Mouse (Mus musculus): ENCODE data around the gene Gbp5. TPM values are rescaled to one million over a fixed set of nuclear protein-coding genes. Genes with fewer than 3 reads are reported as not detected.
"Not testable (repeated sequence)": the region's sequence is repeated elsewhere in the genome, so short reads cannot be mapped to it uniquely, and the experiment has no call there.

The Gbp5 gene
- polyA plus RNA-seq, 1 experiment from 2014 or later: 0.08 TPM

DNA sequence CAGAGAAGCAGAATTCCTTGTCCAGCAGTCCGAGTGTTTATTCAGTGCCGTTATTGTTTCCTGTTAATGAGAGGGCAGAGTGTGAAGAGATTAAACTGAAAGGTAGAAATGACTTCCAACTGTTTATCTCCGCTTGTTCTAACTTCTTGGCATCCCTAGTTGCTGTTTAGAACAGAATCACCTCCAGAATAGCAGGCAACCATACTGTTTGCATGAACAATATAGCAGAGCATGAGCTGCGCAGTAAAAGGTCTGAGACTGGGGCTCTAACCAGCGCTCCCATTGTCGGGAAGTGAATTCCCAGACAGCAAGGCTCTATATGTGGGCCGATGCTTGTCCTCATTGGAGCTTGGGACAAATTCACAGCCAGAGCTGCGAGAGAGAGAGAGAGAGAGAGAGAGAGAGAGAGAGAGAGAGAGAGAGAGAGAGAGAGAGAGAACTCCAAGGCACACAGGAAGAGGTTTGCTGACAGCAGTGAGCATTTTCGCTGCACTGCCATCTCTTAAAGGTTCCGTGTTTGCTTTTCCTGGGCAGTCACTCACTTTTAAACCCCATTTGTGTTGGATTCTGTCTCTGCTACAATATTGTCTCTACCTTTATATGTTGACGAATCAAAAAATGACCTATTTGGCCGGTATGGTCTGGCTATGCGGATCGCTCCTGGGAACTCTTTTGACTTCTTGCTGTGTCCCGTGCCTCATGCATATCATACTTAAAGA is 3.5 kb downstream of the Gbp5 start:
- WGBS: 69% methylated on average over 15 of the region's 15 CpGs
- H3K9ac ChIP-seq: no peak overlapping the region
- peaks cover 6% of the 10 kb centered on the region; the same call in 1 of the 2 replicates for H3K4me1 ChIP-seq
- no peak for ATAC-seq (ENCODE audit: insufficient number of reproducible peaks, insufficient read depth, low FRiP score, low TSS enrichment)
- H3K27ac ChIP-seq: no peak overlapping the region
- H3K9me3 ChIP-seq: no peaks in the 10 kb centered on the region
- H3K4me2 ChIP-seq (replicated peaks): no peak overlapping the region
- no peaks in the 10 kb centered on the region for H3K36me3 ChIP-seq
- no peak overlapping the region for H3K4me3 ChIP-seq
- no peaks in the 10 kb centered on the region for H3K27me3 ChIP-seq

DNA sequence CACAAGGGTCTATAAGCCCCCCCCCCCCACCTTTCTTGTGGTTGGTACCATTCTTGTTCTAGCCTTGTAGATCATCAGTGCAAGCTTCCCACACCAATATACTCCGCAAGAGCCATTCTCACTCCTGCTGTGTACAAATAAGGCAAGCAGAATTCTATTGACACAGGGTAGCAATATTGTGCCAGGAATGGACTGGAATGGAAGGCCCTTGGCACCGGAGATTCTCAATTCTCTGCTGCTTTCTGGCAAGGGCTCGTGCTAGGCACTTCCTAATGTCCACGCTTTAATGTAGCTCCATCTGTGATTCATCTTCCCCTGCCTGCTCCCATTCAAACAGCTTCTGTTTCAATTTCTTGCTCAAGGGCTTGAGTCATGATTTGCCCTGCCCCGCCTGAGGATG is 5.2 kb downstream of the Gbp5 start:
- no peaks in the 10 kb centered on the region for H3K9me3 ChIP-seq
- 85% methylated on average over 5 of the region's 5 CpGs for WGBS
- H3K36me3 ChIP-seq: no peaks in the 10 kb centered on the region
- H3K9ac ChIP-seq: no peak overlapping the region
- H3K4me1 ChIP-seq: peaks cover 6% of the 10 kb centered on the region; the same call in 1 of the 2 replicates
- no peak overlapping the region for H3K27ac ChIP-seq
- ATAC-seq (ENCODE audit: insufficient number of reproducible peaks, insufficient read depth, low FRiP score, low TSS enrichment): no peak
- H3K4me3 ChIP-seq: no peak overlapping the region
- H3K4me2 ChIP-seq (replicated peaks): no peak overlapping the region
- no peaks in the 10 kb centered on the region for H3K27me3 ChIP-seq

- Histone ChIP-seq H3K4me1 (no peaks in the 10 kb centered on the region), H3K9ac (no peak overlapping the region), H3K9me3 (no peaks in the 10 kb centered on the region), H3K4me3 (no peak overlapping the region), H3K36me3 (no peaks in the 10 kb centered on the region), H3K27ac (no peak overlapping the region), H3K27me3 (no peaks in the 10 kb centered on the region), H3K4me2 (replicated peaks) (no peak overlapping the region)
- no peak for ATAC-seq (ENCODE audit: insufficient number of reproducible peaks, insufficient read depth, low FRiP score, low TSS enrichment)
- WGBS: 66% methylated on average over 3 of the region's 3 CpGs
These were observed 34.3 kb downstream of the Gbp5 start for GRCm38 (mm10) chr3:142528116-142528515.

DNA sequence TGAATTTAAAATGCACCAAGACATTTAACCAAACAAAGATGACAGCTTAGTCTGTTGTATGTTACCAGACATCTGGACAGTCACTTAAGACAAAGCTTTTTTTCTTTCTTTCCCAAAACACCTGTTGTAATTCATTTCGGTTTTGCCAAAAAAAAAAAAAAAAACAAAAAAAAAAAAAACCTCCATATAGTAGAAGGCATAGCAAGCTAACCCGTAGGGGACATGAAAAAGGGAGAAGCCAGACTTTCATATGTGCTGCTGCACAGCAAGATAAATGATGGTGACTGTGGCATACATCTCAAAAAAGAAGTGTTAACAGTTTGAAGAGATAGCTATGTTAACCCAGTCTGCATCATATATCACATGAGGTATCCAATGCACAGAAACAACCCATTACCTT is 35.8 kb downstream of the Gbp5 start:
- no peak overlapping the region for H3K9ac ChIP-seq
- H3K27ac ChIP-seq: no peak overlapping the region
- no peaks in the 10 kb centered on the region for H3K4me1 ChIP-seq
- WGBS: 57% methylated on average over 2 of the region's 2 CpGs
- H3K36me3 ChIP-seq: no peaks in the 10 kb centered on the region
- H3K9me3 ChIP-seq: no peaks in the 10 kb centered on the region
- ATAC-seq (ENCODE audit: insufficient number of reproducible peaks, insufficient read depth, low FRiP score, low TSS enrichment): no peak
- peak overlapping the region; percentile 94 for H3K4me2 ChIP-seq (replicated peaks)
- peak overlapping the region; percentile 54 for H3K4me3 ChIP-seq
- no peaks in the 10 kb centered on the region for H3K27me3 ChIP-seq

- Histone ChIP-seq H3K27ac (no peak within 1 kb of the TSS), H3K36me3 (no peaks in the 10 kb centered on the region), H3K9me3 (no peaks in the 10 kb centered on the region), H3K4me3 (peak within 1 kb of the TSS; percentile 54), H3K27me3 (no peaks in the 10 kb centered on the region), H3K9ac (peak within 1 kb of the TSS; percentile 12), H3K4me2 (replicated peaks) (peak within 1 kb of the TSS; percentile 94), H3K4me1 (no peaks in the 10 kb centered on the region)
- WGBS: under 1% methylated on average over 30 of the region's 30 CpGs
- ATAC-seq (ENCODE audit: insufficient number of reproducible peaks, insufficient read depth, low FRiP score, low TSS enrichment): peak; percentile 43; the same call in 1 of the 2 replicates
These were observed 36.5 kb downstream of the Gbp5 start, which contains the start of gene Gbp7 for GRCm38 (mm10) chr3:142530087-142530953. TSS of gene Gbp7 (plus strand) at chr3:142530342.

- Histone ChIP-seq H3K4me2 (replicated peaks) (no peak overlapping the region), H3K9ac (no peak overlapping the region), H3K4me3 (no peak overlapping the region), H3K9me3 (no peaks in the 10 kb centered on the region), H3K36me3 (no peaks in the 10 kb centered on the region), H3K27me3 (no peaks in the 10 kb centered on the region), H3K4me1 (no peaks in the 10 kb centered on the region), H3K27ac (no peak overlapping the region)
- ATAC-seq (ENCODE audit: insufficient number of reproducible peaks, insufficient read depth, low FRiP score, low TSS enrichment): no peak
- 86% methylated on average over 3 of the region's 3 CpGs for WGBS
These were observed 37.8 kb downstream of the Gbp5 start for GRCm38 (mm10) chr3:142531595-142531994.

- Histone ChIP-seq H3K27me3 (no peaks in the 10 kb centered on the region), H3K27ac (no peak overlapping the region), H3K36me3 (no peaks in the 10 kb centered on the region), H3K4me1 (no peaks in the 10 kb centered on the region), H3K9ac (no peak overlapping the region), H3K4me2 (replicated peaks) (no peak overlapping the region), H3K9me3 (no peaks in the 10 kb centered on the region), H3K4me3 (no peak overlapping the region)
- WGBS: 88% methylated on average over 3 of the region's 3 CpGs
- ATAC-seq (ENCODE audit: insufficient number of reproducible peaks, insufficient read depth, low FRiP score, low TSS enrichment): no peak
These were observed 39.4 kb downstream of the Gbp5 start for GRCm38 (mm10) chr3:142533185-142533584.

- no peak for ATAC-seq (ENCODE audit: insufficient number of reproducible peaks, insufficient read depth, low FRiP score, low TSS enrichment)
- Histone ChIP-seq H3K4me1 (no peaks in the 10 kb centered on the region), H3K36me3 (no peaks in the 10 kb centered on the region), H3K4me3 (no peak overlapping the region), H3K27ac (no peak overlapping the region), H3K27me3 (no peaks in the 10 kb centered on the region), H3K9ac (no peak overlapping the region), H3K4me2 (replicated peaks) (no peak overlapping the region), H3K9me3 (no peaks in the 10 kb centered on the region)
- WGBS: 75% methylated on average over 1 of the region's 1 CpGs
These were observed 41.9 kb downstream of the Gbp5 start for GRCm38 (mm10) chr3:142535667-142536066.

GRCm38 (mm10) chr3:142541391-142541790 is 47.6 kb downstream of the Gbp5 start:
- Histone ChIP-seq H3K36me3 (no peaks in the 10 kb centered on the region), H3K4me1 (no peaks in the 10 kb centered on the region), H3K9me3 (no peaks in the 10 kb centered on the region), H3K9ac (no peak overlapping the region), H3K4me2 (replicated peaks) (no peak overlapping the region), H3K27me3 (no peaks in the 10 kb centered on the region), H3K4me3 (no peak overlapping the region), H3K27ac (no peak overlapping the region)
- ATAC-seq (ENCODE audit: insufficient number of reproducible peaks, insufficient read depth, low FRiP score, low TSS enrichment): no peak
- WGBS: 85% methylated on average over 6 of the region's 6 CpGs

GRCm38 (mm10) chr3:142542776-142543175 is 49.0 kb downstream of the Gbp5 start:
- not testable (repeated sequence) for H3K27me3 ChIP-seq; H3K27ac ChIP-seq; H3K4me1 ChIP-seq; H3K36me3 ChIP-seq; H3K4me2 ChIP-seq (replicated peaks); H3K9me3 ChIP-seq; H3K4me3 ChIP-seq; ATAC-seq (ENCODE audit: insufficient number of reproducible peaks, insufficient read depth, low FRiP score, low TSS enrichment); H3K9ac ChIP-seq
- 88% methylated on average over 12 of the region's 12 CpGs for WGBS

DNA sequence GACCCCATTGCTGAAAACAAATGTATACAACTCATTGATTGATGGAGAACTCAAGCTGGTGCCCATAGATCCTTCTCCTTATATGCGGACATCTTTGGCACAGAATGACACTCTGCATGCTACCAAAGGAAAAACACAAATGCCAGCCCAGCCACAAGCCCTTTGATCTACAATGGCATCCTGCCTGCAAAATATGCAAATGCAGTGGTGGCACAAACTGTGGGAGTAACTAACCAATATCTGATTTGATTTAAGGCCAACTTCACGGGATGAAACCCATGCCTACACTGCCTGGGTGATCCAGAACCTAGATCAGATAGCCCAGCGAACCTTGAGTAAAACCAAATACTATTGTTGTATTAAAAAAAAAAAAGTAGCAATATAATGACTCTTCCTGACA is 52.9 kb downstream of the Gbp5 start:
- no peak overlapping the region for H3K9ac ChIP-seq
- no peaks in the 10 kb centered on the region for H3K9me3 ChIP-seq
- no peak overlapping the region for H3K4me3 ChIP-seq
- H3K4me1 ChIP-seq: no peaks in the 10 kb centered on the region
- no peaks in the 10 kb centered on the region for H3K36me3 ChIP-seq
- no peak for ATAC-seq (ENCODE audit: insufficient number of reproducible peaks, insufficient read depth, low FRiP score, low TSS enrichment)
- H3K27ac ChIP-seq: no peak overlapping the region
- H3K4me2 ChIP-seq (replicated peaks): no peak overlapping the region
- 85% methylated on average over 3 of the region's 3 CpGs for WGBS
- no peaks in the 10 kb centered on the region for H3K27me3 ChIP-seq

Measured in embryonic facial prominence, embryonic 12.5 days (tissue).